Mouse (Mus musculus) forebrain, embryonic 14.5 days (tissue): ENCODE data around the gene Tbk1. TPM values are rescaled to one million over a fixed set of nuclear protein-coding genes. Genes with fewer than 3 reads are reported as not detected.

Source experiments
- ATAC-seq: fragments of 200-750 bp; cut with Nextera tagmentation; 2 replicates; pipeline ENCODE4 v1.8.0; 2017; ENCODE audit warnings: mild to moderate bottlenecking, moderate library complexity
- DNase-seq: peaks from one replicate; pipeline ENCODE4 v3.0.0-alpha.2; 2015; ENCODE audit warnings: low spot score
- H3K27ac ChIP-seq: fragments of 300-500 bp; sonication (generic); 2 replicates; pipeline ENCODE4 v1.5.1; 2014; ENCODE audit warnings: low read depth, mild to moderate bottlenecking, control low read depth, low read length, moderate library complexity
- H3K27me3 ChIP-seq: fragments of 300-500 bp; sonication (generic); replicated peaks from 2 replicates; pipeline ENCODE4 v1.6.1; 2014; ENCODE audit warnings: low read length, control low read depth, mixed read lengths; ENCODE audit not compliant: control insufficient read depth, insufficient read depth
- H3K36me3 ChIP-seq: fragments of 300-500 bp; sonication (generic); 2 replicates; pipeline ENCODE4 v1.6.1; 2014; ENCODE audit warnings: low read length, control low read depth; ENCODE audit not compliant: control insufficient read depth, insufficient read depth
- H3K4me1 ChIP-seq: fragments of 300-500 bp; sonication (generic); 2 replicates; pipeline ENCODE4 v1.6.1; 2014; ENCODE audit warnings: antibody characterized with exemption, low read length, control low read depth; ENCODE audit not compliant: control insufficient read depth, insufficient read depth
- H3K4me2 ChIP-seq: fragments of 300-500 bp; sonication (generic); 2 replicates; pipeline ENCODE4 v1.6.1; 2014; ENCODE audit warnings: mild to moderate bottlenecking, control low read depth, low read length
- H3K4me3 ChIP-seq: fragments of 300-500 bp; sonication (generic); 2 replicates; pipeline ENCODE4 v1.5.1; 2014; ENCODE audit warnings: low read depth, low read length, control low read depth
- H3K9ac ChIP-seq: fragments of 300-500 bp; sonication (generic); 2 replicates; pipeline ENCODE4 v1.6.1; 2014; ENCODE audit warnings: mild to moderate bottlenecking, low read length, control low read depth, moderate library complexity
- H3K9me3 ChIP-seq: fragments of 300-500 bp; sonication (generic); replicated peaks from 2 replicates; pipeline ENCODE4 v1.6.1; 2016; ENCODE audit warnings: low read length, control low read depth, mixed read lengths; ENCODE audit not compliant: control insufficient read depth
- WGBS: fragments of 180-500 bp; shearing (Covaris S2); extraction: QIAGEN DNeasy Blood & Tissue Kit; methylation state at CpG from one replicate; pipeline ENCODE4 v1.1.7; 2014; 5-methylcytosine and 5-hydroxymethylcytosine counted together
- polyA plus RNA-seq: library from polyadenylated mRNA; unstranded; fragments of >200 nt; fragmentation: Nextera tagmentation; extraction: Ambion mirVana; gene quantifications from 2 replicates; pipeline ENCODE4 v1.2.1, GENCODE M21; 2014

The Tbk1 gene
- polyA plus RNA-seq, 1 experiment from 2014 or later = 34.7 TPM

DNA sequence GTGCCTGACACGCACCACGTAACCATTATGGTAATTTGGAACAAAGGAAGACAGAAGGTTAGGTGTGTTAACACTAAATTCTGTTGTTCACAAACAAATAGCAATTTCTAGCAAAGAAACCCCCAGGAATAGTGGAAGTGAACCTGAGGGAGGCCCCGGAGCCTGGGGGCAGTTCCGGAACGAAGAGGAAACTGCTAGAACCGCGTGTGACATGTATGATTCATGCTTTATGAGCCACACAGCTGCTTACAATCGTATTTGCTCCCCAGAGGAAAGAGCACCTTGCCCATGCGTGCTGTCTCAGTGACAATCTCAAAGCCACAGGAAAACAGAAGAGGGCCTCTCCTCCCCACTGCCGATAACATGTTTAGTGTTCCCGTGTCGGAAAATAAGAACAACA, 3.6 kb downstream of the Tbk1 start:
- WGBS = 94% methylated on average over 12 of the region's 12 CpGs
- H3K4me1 ChIP-seq = peaks cover 8% of the 10 kb centered on the region; the same call in 1 of the 2 replicates
- no peak overlapping the region for H3K9ac ChIP-seq
- peaks cover 47% of the 10 kb centered on the region for H3K36me3 ChIP-seq
- H3K4me3 ChIP-seq = no peak overlapping the region
- H3K27ac ChIP-seq = no peak overlapping the region
- H3K9me3 ChIP-seq = no peaks in the 10 kb centered on the region
- ATAC-seq (no peak), DNase-seq (no peak)
- H3K4me2 ChIP-seq = no peak overlapping the region
- no peaks in the 10 kb centered on the region for H3K27me3 ChIP-seq

DNA sequence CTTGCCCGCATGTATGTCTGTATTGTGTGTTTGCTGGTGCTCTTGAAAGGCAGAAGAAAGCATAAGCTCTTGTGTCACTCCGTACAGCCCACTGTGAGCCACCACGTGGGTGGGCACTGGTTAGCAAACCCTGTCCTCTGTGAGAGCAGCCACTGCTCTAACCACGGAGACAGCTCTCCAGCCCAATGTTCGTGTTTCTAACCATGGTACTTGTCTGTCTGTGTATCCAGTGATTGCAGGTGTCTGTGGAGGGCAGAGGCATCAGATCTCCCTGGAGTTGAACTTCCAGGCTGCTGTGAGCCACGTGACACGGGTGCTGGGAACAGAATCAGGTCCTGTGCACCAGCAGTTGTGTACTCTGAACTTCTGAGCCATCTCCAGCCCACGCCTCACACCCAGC, 4.3 kb downstream of the Tbk1 start:
- DNase-seq (no peak), ATAC-seq (no peak)
- Histone ChIP-seq H3K36me3 (peaks cover 53% of the 10 kb centered on the region), H3K9ac (no peak overlapping the region), H3K4me3 (no peak overlapping the region), H3K27me3 (no peaks in the 10 kb centered on the region), H3K9me3 (no peaks in the 10 kb centered on the region), H3K4me1 (peaks cover 8% of the 10 kb centered on the region; the same call in 1 of the 2 replicates), H3K27ac (no peak overlapping the region), H3K4me2 (no peak overlapping the region)
- 91% methylated on average over 8 of the region's 8 CpGs for WGBS

GRCm38 (mm10) chr10:121581405-121581804, 5.2 kb downstream of the Tbk1 start:
- peak; percentile 45; the same call in 1 of the 2 replicates for ATAC-seq
- 72% methylated on average over 6 of the region's 6 CpGs for WGBS

DNA sequence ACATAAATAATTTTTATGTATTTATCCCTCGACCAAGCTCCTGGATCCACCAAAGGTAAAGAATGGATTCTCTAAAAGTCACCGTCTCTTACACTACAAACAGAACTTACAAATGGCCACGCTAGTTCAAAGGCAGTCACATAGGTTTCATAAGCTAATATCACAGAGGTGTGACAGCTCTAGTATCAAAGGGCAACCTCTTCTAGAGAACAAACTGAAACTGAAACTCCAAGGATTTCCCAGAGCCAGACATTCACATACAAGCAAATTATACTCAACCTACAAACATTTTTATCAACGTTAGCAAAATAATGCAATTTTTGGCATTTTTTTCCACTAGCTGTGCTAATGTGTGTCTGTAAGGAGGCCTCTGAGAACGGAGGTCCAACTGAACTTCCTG, 6.2 kb downstream of the Tbk1 start:
- H3K27ac ChIP-seq = no peak overlapping the region
- no peak overlapping the region for H3K9ac ChIP-seq
- H3K27me3 ChIP-seq = no peaks in the 10 kb centered on the region
- no peak overlapping the region for H3K4me3 ChIP-seq
- no peaks in the 10 kb centered on the region for H3K9me3 ChIP-seq
- WGBS = 98% methylated on average over 5 of the region's 5 CpGs
- ATAC-seq (no peak), DNase-seq (no peak)
- H3K36me3 ChIP-seq = peaks cover 64% of the 10 kb centered on the region
- H3K4me1 ChIP-seq = peaks cover 4% of the 10 kb centered on the region; the same call in 1 of the 2 replicates
- H3K4me2 ChIP-seq = no peak overlapping the region

More at GRCm38 (mm10) chr10:121581405-121581804, 5.2 kb downstream of the Tbk1 start:
- peaks cover 8% of the 10 kb centered on the region; the same call in 1 of the 2 replicates for H3K4me1 ChIP-seq
- H3K4me2 ChIP-seq = no peak overlapping the region
- no peak overlapping the region for H3K9ac ChIP-seq
- H3K4me3 ChIP-seq = no peak overlapping the region
- H3K27me3 ChIP-seq = no peaks in the 10 kb centered on the region
- H3K27ac ChIP-seq = no peak overlapping the region
- no peaks in the 10 kb centered on the region for H3K9me3 ChIP-seq
- H3K36me3 ChIP-seq = peaks cover 54% of the 10 kb centered on the region
- DNase-seq = peak; percentile 23

- H3K4me1 ChIP-seq = no peaks in the 10 kb centered on the region
- no peaks in the 10 kb centered on the region for H3K27me3 ChIP-seq
- H3K4me3 ChIP-seq = no peak overlapping the region
- H3K9me3 ChIP-seq = no peaks in the 10 kb centered on the region
- no peak overlapping the region for H3K4me2 ChIP-seq
- WGBS = 90% methylated on average over 7 of the region's 9 CpGs
- ATAC-seq = no peak
- DNase-seq = no peak
- no peak overlapping the region for H3K27ac ChIP-seq
- H3K9ac ChIP-seq = no peak overlapping the region
- H3K36me3 ChIP-seq = peaks cover 55% of the 10 kb centered on the region
Observed at GRCm38 (mm10) chr10:121576372-121576771, 10.2 kb downstream of the Tbk1 start.

- H3K4me3 ChIP-seq = no peak overlapping the region
- H3K27ac ChIP-seq = no peak overlapping the region
- H3K9ac ChIP-seq = no peak overlapping the region
- H3K4me2 ChIP-seq = no peak overlapping the region
- H3K4me1 ChIP-seq = peaks cover 9% of the 10 kb centered on the region
- no peaks in the 10 kb centered on the region for H3K9me3 ChIP-seq
- 96% methylated on average over 22 of the region's 22 CpGs for WGBS
- no peak for ATAC-seq
- H3K27me3 ChIP-seq = no peaks in the 10 kb centered on the region
- DNase-seq = no peak
- peaks cover 54% of the 10 kb centered on the region for H3K36me3 ChIP-seq
Observed at GRCm38 (mm10) chr10:121571511-121572147, 15.0 kb downstream of the Tbk1 start.

- WGBS = 98% methylated on average over 3 of the region's 3 CpGs
- Histone ChIP-seq H3K4me1 (peaks cover 9% of the 10 kb centered on the region), H3K27me3 (no peaks in the 10 kb centered on the region), H3K27ac (no peak overlapping the region), H3K4me2 (no peak overlapping the region), H3K9me3 (no peaks in the 10 kb centered on the region), H3K9ac (no peak overlapping the region), H3K36me3 (peaks cover 50% of the 10 kb centered on the region), H3K4me3 (no peak overlapping the region)
- no peak for ATAC-seq
- DNase-seq = no peak
Observed at GRCm38 (mm10) chr10:121571031-121571430, 15.6 kb downstream of the Tbk1 start.

GRCm38 (mm10) chr10:121569796-121570195, 16.8 kb downstream of the Tbk1 start:
- Histone ChIP-seq H3K9me3 (no peaks in the 10 kb centered on the region), H3K4me3 (no peak overlapping the region), H3K36me3 (peaks cover 49% of the 10 kb centered on the region), H3K27me3 (no peaks in the 10 kb centered on the region), H3K27ac (peak overlapping the region; percentile 71; the same call in 1 of the 2 replicates), H3K4me2 (0 out of 2 replicates have a peak overlapping the region, but pooled peaks have one; percentile 44), H3K4me1 (peaks cover 9% of the 10 kb centered on the region), H3K9ac (no peak overlapping the region)
- WGBS = 53% methylated on average over 6 of the region's 6 CpGs
- no peak for DNase-seq
- 0 out of 2 replicates have a peak, but pooled peaks have one; percentile 29 for ATAC-seq

DNA sequence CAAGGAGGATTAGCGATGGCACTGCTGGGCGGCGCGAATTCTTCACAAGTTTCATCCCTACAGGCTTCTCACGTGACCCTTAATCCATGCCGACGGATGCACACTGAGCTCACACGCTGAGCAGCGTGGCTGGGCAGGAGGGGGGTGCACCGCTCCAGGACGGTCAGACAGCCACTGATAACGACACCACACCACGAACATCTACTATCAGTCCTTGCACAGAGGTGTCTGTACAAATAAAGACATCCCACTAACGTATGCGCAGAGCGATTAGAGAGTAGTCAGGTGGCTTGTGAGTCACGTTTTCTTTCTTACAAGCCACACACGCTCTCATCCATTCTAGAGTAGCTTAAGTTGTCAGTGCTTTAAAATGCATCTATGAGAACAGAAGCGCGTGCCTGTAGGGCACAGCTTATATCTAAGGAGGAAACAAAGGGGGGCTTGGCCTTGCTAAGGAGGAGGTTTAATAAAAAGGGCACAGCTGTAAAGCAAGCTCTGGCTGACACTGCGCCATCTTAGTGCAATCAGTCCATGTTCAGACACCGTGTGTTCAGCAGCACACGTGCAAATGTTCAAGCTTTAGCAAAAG, 17.5 kb downstream of the Tbk1 start:
- Histone ChIP-seq H3K9me3 (no peaks in the 10 kb centered on the region), H3K36me3 (peaks cover 48% of the 10 kb centered on the region), H3K4me1 (peaks cover 9% of the 10 kb centered on the region), H3K27me3 (no peaks in the 10 kb centered on the region), H3K9ac (peak overlapping the region; percentile 45; the same call in 1 of the 2 replicates), H3K4me2 (peak overlapping the region; percentile 44), H3K27ac (peak overlapping the region; percentile 71), H3K4me3 (0 out of 2 replicates have a peak overlapping the region, but pooled peaks have one; percentile 8)
- ATAC-seq (peak; percentile 82), DNase-seq (peak; percentile 53)
- 5% methylated on average over 23 of the region's 23 CpGs for WGBS
